Mouse (Mus musculus) lung, embryonic 16.5 days (tissue): ENCODE data around the gene Eif5a. TPM values are rescaled to one million over a fixed set of nuclear protein-coding genes. Genes with fewer than 3 reads are reported as not detected.

Source experiments
- ATAC-seq: fragments of 200-750 bp; cut with Nextera tagmentation; 2 replicates; pipeline ENCODE4 v1.8.0; 2017; ENCODE audit warnings: low read depth, mild to moderate bottlenecking, moderate library complexity
- H3K27ac ChIP-seq: fragments of 300-500 bp; sonication (generic); 2 replicates; pipeline ENCODE4 v1.5.1; 2014; ENCODE audit warnings: mild to moderate bottlenecking, control low read depth, low read length
- H3K27me3 ChIP-seq: fragments of 300-500 bp; sonication (generic); 2 replicates; pipeline ENCODE4 v1.6.1; 2014; ENCODE audit warnings: low read depth, low read length, mixed read lengths; ENCODE audit not compliant: control insufficient read depth, insufficient read depth
- H3K36me3 ChIP-seq: fragments of 300-500 bp; sonication (generic); 2 replicates; pipeline ENCODE4 v1.6.1; 2014; ENCODE audit warnings: low read length; ENCODE audit not compliant: control insufficient read depth, insufficient read depth
- H3K4me1 ChIP-seq: fragments of 300-500 bp; sonication (generic); replicated peaks from 2 replicates; pipeline ENCODE4 v1.6.1; 2014; ENCODE audit warnings: low read length, mixed read lengths; ENCODE audit not compliant: control insufficient read depth, insufficient read depth
- H3K4me2 ChIP-seq: fragments of 300-500 bp; sonication (generic); 2 replicates; pipeline ENCODE4 v1.6.1; 2014; ENCODE audit warnings: low read depth, low read length, control low read depth
- H3K4me3 ChIP-seq: fragments of 300-500 bp; sonication (generic); 2 replicates; pipeline ENCODE4 v1.5.1; 2014; ENCODE audit warnings: mild to moderate bottlenecking, low read length, control low read depth
- H3K9ac ChIP-seq: fragments of 300-500 bp; sonication (generic); 2 replicates; pipeline ENCODE4 v1.6.1; 2014; ENCODE audit warnings: low read length, control low read depth
- H3K9me3 ChIP-seq: fragments of 300-500 bp; sonication (generic); 2 replicates; pipeline ENCODE4 v1.6.1; 2016; ENCODE audit warnings: low read length; ENCODE audit not compliant: control insufficient read depth
- WGBS: fragments of 180-500 bp; shearing (Covaris S2); extraction: QIAGEN DNeasy Blood & Tissue Kit; methylation state at CpG from one replicate; pipeline ENCODE4 v1.1.7; 2014; 5-methylcytosine and 5-hydroxymethylcytosine counted together
- polyA plus RNA-seq: library from polyadenylated mRNA; unstranded; fragments of >200 nt; fragmentation: Nextera tagmentation; extraction: Ambion mirVana; gene quantifications from 2 replicates; pipeline ENCODE4 v1.2.1, GENCODE M21; 2015

Gene Eif5a
- polyA plus RNA-seq, 1 experiment from 2014 or later: 1,410 TPM

- no peaks in the 10 kb centered on the region for H3K36me3 ChIP-seq
- no peak for ATAC-seq
- H3K27me3 ChIP-seq: peaks cover 19% of the 10 kb centered on the region
- H3K4me2 ChIP-seq: peak overlapping the region; percentile 100
- no peak overlapping the region for H3K27ac ChIP-seq
- H3K9me3 ChIP-seq: no peaks in the 10 kb centered on the region
- H3K4me3 ChIP-seq: peak overlapping the region; percentile 56
- no peak overlapping the region for H3K9ac ChIP-seq
- H3K4me1 ChIP-seq: peaks cover 20% of the 10 kb centered on the region
- WGBS: 26% methylated on average over 9 of the region's 9 CpGs
Observed at GRCm38 (mm10) chr11:69936714-69937347, 15.1 kb upstream of the Eif5a start.

GRCm38 (mm10) chr11:69936156-69936555, 14.4 kb upstream of the Eif5a start:
- no peak overlapping the region for H3K27ac ChIP-seq

GRCm38 (mm10) chr11:69935137-69935879, 13.6 kb upstream of the Eif5a start, which contains the start of gene Ybx2:
Gene Ybx2 (plus strand): TSS chr11:69935796.
- Histone ChIP-seq H3K4me3 (peak within 1 kb of the TSS; percentile 56), H3K4me1 (peaks cover 20% of the 10 kb centered on the region), H3K9ac (peak within 1 kb of the TSS; percentile 64), H3K27me3 (peaks cover 19% of the 10 kb centered on the region), H3K4me2 (peak within 1 kb of the TSS; percentile 100), H3K36me3 (no peaks in the 10 kb centered on the region), H3K9me3 (no peaks in the 10 kb centered on the region), H3K27ac (no peak within 1 kb of the TSS)
- peak; percentile 84 for ATAC-seq
- WGBS: 2% methylated on average over 44 of the region's 62 CpGs

More at GRCm38 (mm10) chr11:69936156-69936555, 14.4 kb upstream of the Eif5a start:
- Histone ChIP-seq H3K36me3 (no peaks in the 10 kb centered on the region), H3K27me3 (peaks cover 19% of the 10 kb centered on the region), H3K4me2 (peak overlapping the region; percentile 100), H3K4me1 (peaks cover 20% of the 10 kb centered on the region), H3K9ac (peak overlapping the region; percentile 64), H3K4me3 (peak overlapping the region; percentile 56), H3K9me3 (no peaks in the 10 kb centered on the region)
- peak; percentile 18 for ATAC-seq
- 1% methylated on average over 18 of the region's 30 CpGs for whole genome bisulfite sequencing

DNA sequence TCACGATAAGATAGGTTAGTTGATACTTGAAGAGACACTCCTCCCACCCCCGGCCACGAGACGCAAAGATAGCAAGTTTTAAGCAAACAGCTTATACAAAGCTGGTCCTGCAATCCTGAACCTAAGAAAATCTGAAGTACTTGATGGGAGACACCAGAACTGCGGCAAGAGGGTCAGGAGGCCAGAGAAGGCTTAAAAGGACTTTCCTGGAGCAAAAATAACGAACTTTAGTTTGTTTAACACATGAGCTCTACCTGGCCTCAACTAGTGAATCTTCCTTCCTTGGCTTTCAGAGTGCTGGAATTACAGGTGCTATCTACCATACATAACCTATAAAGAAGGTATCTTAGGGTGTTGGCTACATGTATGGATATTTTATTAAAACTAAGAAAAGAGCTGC, 12.9 kb upstream of the Eif5a start:
- no peak overlapping the region for H3K9ac ChIP-seq
- peaks cover 20% of the 10 kb centered on the region for H3K4me1 ChIP-seq
- no peaks in the 10 kb centered on the region for H3K36me3 ChIP-seq
- H3K27me3 ChIP-seq: peaks cover 19% of the 10 kb centered on the region
- no peaks in the 10 kb centered on the region for H3K9me3 ChIP-seq
- H3K4me2 ChIP-seq: peak overlapping the region; percentile 45
- peak overlapping the region; percentile 31 for H3K4me3 ChIP-seq
- no peak overlapping the region for H3K27ac ChIP-seq
- no peak for ATAC-seq
- 6% methylated on average over 6 of the region's 6 CpGs for WGBS

DNA sequence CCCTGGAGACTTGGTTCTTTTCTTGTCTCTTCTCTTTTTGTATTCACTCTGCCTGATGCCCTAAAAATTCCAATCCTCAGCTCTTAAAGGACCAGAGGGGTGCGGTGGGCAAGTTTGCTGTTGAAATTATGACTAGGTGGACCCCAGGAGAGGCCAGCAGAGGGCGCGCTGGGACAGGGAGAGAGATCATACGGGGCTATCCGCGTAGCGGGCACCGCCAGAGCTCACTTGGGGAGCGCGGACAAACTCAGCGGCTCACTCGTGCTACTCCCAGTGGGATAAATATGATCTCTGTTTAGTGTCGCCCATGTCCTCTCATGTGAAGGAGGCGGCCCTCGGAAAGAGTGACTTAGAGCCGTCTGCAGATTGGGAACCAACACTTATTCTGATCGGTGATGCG, 12.4 kb upstream of the Eif5a start:
- Histone ChIP-seq H3K27me3 (peaks cover 19% of the 10 kb centered on the region), H3K9me3 (no peaks in the 10 kb centered on the region), H3K27ac (no peak overlapping the region), H3K36me3 (no peaks in the 10 kb centered on the region), H3K9ac (no peak overlapping the region), H3K4me3 (peak overlapping the region; percentile 31), H3K4me2 (peak overlapping the region; percentile 45), H3K4me1 (peaks cover 20% of the 10 kb centered on the region)
- WGBS: under 1% methylated on average over 18 of the region's 18 CpGs
- ATAC-seq: peak; percentile 69

DNA sequence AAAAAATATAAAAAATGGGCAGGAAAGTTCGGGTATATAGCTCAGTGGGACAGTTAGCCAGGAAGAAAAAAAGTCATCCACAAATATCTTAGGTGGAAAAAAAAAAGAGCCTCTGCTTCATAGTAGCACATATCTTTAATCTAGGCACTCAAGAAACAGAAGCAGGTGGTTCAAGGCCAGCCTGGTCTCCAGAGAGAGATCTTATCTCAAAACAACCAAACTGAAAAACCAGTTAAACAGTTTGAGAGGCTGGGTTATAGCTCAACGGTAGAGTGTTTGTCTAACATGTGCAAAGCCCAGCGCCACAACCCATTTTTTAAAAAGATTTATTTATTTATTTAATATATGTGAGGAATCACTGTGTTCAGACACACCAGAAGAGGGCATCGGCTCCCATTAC, 11.3 kb upstream of the Eif5a start:
- H3K27me3 ChIP-seq: peaks cover 15% of the 10 kb centered on the region
- no peak for ATAC-seq
- H3K4me1 ChIP-seq: peaks cover 20% of the 10 kb centered on the region
- no peaks in the 10 kb centered on the region for H3K36me3 ChIP-seq
- H3K4me2 ChIP-seq: no peak overlapping the region
- no peak overlapping the region for H3K4me3 ChIP-seq
- H3K27ac ChIP-seq: no peak overlapping the region
- no peaks in the 10 kb centered on the region for H3K9me3 ChIP-seq
- 44% methylated on average over 4 of the region's 4 CpGs for WGBS
- no peak overlapping the region for H3K9ac ChIP-seq

DNA sequence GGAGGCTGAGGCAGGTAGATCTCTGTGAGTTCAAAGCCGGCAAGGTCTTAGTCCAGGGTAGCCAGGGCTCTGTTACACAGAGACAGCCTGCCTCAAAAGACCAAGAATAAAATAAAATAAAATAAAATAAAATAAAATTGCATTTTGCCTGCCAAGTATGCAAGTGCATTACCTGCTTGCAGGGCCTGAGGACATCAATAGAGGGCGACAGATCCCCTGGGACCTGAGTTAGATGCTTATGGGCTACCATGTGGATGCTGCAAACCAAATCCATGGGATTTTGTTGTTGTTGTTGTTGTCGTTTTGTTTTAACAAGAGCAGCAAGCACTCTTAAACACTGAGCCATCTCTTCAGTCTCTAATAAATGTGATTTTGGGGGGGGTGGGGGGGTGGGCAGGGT, 10.5 kb upstream of the Eif5a start:
- ATAC-seq: no peak
- Histone ChIP-seq H3K9me3 (no peaks in the 10 kb centered on the region), H3K4me3 (no peak overlapping the region), H3K4me2 (no peak overlapping the region), H3K36me3 (no peaks in the 10 kb centered on the region), H3K4me1 (peaks cover 20% of the 10 kb centered on the region), H3K27me3 (peaks cover 15% of the 10 kb centered on the region), H3K9ac (no peak overlapping the region), H3K27ac (no peak overlapping the region)
- 38% methylated on average over 3 of the region's 3 CpGs for WGBS

DNA sequence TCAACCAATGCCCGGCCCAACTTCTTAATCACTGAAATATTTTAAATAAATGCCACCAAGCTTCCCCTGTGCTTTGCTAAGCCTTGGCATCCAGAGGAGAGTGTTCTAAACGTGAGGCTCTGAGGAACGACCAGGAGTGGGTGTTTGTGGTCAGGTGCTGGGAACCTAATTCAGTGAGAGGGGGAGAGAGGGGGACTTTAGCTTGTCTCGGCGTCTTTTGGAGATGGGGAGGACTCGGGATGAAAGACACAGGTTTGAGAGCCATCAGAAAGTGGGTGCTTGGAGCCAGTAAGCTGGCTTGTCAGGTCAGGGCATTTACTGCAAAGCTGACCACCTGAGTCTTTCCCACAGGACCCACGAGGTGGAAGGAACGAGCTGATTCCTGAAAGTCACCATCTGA, 10.0 kb upstream of the Eif5a start:
- peaks cover 14% of the 10 kb centered on the region for H3K27me3 ChIP-seq
- H3K36me3 ChIP-seq: no peaks in the 10 kb centered on the region
- H3K4me3 ChIP-seq: no peak overlapping the region
- no peak overlapping the region for H3K4me2 ChIP-seq
- H3K9me3 ChIP-seq: no peaks in the 10 kb centered on the region
- H3K4me1 ChIP-seq: peaks cover 15% of the 10 kb centered on the region
- 68% methylated on average over 8 of the region's 8 CpGs for WGBS
- H3K9ac ChIP-seq: no peak overlapping the region
- ATAC-seq: no peak
- no peak overlapping the region for H3K27ac ChIP-seq

GRCm38 (mm10) chr11:69930967-69931537, 9.3 kb upstream of the Eif5a start:
- 68% methylated on average over 3 of the region's 3 CpGs for WGBS
- Histone ChIP-seq H3K36me3 (no peaks in the 10 kb centered on the region), H3K4me2 (no peak overlapping the region), H3K9me3 (no peaks in the 10 kb centered on the region), H3K4me3 (no peak overlapping the region), H3K9ac (no peak overlapping the region), H3K4me1 (peaks cover 8% of the 10 kb centered on the region), H3K27me3 (peaks cover 7% of the 10 kb centered on the region; the same call in 1 of the 2 replicates), H3K27ac (no peak overlapping the region)
- no peak for ATAC-seq
